Mouse (Mus musculus) embryonic facial prominence, embryonic 12.5 days (tissue): ENCODE results near the gene Prl3a1. TPM values are rescaled to one million over a fixed set of nuclear protein-coding genes. Genes with fewer than 3 reads are reported as not detected.

ENCODE experiments used
- ATAC-seq: fragments of 200-750 bp; cut with Nextera tagmentation; 2 replicates; pipeline ENCODE4 v1.8.0; 2017; ENCODE audit not compliant: insufficient number of reproducible peaks, insufficient read depth, low FRiP score, low TSS enrichment
- H3K27ac ChIP-seq: fragments of 300-500 bp; sonication (generic); 2 replicates; pipeline ENCODE4 v1.5.1; 2016; ENCODE audit warnings: mild to moderate bottlenecking
- H3K27me3 ChIP-seq: fragments of 300-500 bp; sonication (generic); 2 replicates; pipeline ENCODE4 v1.6.1; 2016; ENCODE audit warnings: mild to moderate bottlenecking, moderate library complexity
- H3K36me3 ChIP-seq: fragments of 300-500 bp; sonication (generic); 2 replicates; pipeline ENCODE4 v1.6.1; 2016; ENCODE audit warnings: mild to moderate bottlenecking
- H3K4me1 ChIP-seq: fragments of 300-500 bp; sonication (generic); 2 replicates; pipeline ENCODE4 v1.6.1; 2016
- H3K4me2 ChIP-seq: fragments of 300-500 bp; sonication (generic); replicated peaks from 2 replicates; pipeline ENCODE4 v1.6.1; 2016; ENCODE audit warnings: mild to moderate bottlenecking, moderate library complexity
- H3K4me3 ChIP-seq: fragments of 300-500 bp; sonication (generic); 2 replicates; pipeline ENCODE4 v1.5.1; 2016; ENCODE audit warnings: mild to moderate bottlenecking
- H3K9ac ChIP-seq: fragments of 300-500 bp; sonication (generic); 2 replicates; pipeline ENCODE4 v1.6.1; 2016; ENCODE audit warnings: mild to moderate bottlenecking, moderate library complexity
- H3K9me3 ChIP-seq: fragments of 300-500 bp; sonication (generic); 2 replicates; pipeline ENCODE4 v1.6.1; 2016; ENCODE audit warnings: mild to moderate bottlenecking, moderate library complexity
- WGBS: fragments of 180-500 bp; shearing (Covaris S2); methylation state at CpG from one replicate; pipeline ENCODE4 v1.1.7; 2016; 5-methylcytosine and 5-hydroxymethylcytosine counted together
- polyA plus RNA-seq: library from polyadenylated mRNA; unstranded; fragments of >200 nt; fragmentation: Nextera tagmentation; extraction: Ambion mirVana; gene quantifications from 2 replicates; pipeline ENCODE4 v1.2.1, GENCODE M21; 2016

The Prl3a1 gene
- not detected in 2 replicates for polyA plus RNA-seq

DNA sequence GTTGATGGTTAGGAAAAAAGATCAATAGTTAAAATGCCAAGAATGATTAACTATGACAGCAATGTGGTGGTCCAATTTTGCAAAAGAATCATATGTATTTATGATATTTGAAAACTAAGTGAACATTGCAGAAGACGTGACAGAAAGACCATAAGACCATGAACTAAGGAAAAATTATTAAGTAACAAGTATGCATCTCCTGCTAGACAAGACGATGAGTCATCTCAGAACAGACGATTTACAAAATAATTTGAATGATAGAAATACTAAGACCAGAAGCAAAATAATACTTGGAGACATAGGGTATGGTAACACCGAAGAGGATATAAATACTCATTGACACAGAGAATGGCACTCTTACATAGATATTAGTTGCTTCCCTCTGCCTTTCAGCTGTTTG is at the start of gene Prl3a1:
Prl3a1 (plus strand) TSS at position 301 of the 400 bp plus-strand sequence.
- Histone ChIP-seq H3K9me3 (no peaks in the 10 kb centered on the region), H3K4me3 (no peak within 1 kb of the TSS), H3K27ac (no peak within 1 kb of the TSS), H3K9ac (no peak within 1 kb of the TSS), H3K4me1 (no peaks in the 10 kb centered on the region), H3K36me3 (no peaks in the 10 kb centered on the region), H3K4me2 (no peak within 1 kb of the TSS), H3K27me3 (no peaks in the 10 kb centered on the region)
- 90% methylated on average over 4 of the region's 4 CpGs for WGBS
- ATAC-seq: no peak

GRCm38 (mm10) chr13:27241547-27241946 is 17.7 kb upstream of the Prl3a1 start, which contains the start of gene Prl3b1:
Prl3b1 (plus strand) TSS chr13:27241847.
- no peaks in the 10 kb centered on the region for H3K27me3 ChIP-seq
- no peak within 1 kb of the TSS for H3K4me3 ChIP-seq
- WGBS: 100% methylated on average over 1 of the region's 1 CpGs
- H3K4me1 ChIP-seq: no peaks in the 10 kb centered on the region
- no peaks in the 10 kb centered on the region for H3K9me3 ChIP-seq
- no peak within 1 kb of the TSS for H3K27ac ChIP-seq
- no peak for ATAC-seq
- H3K36me3 ChIP-seq: no peaks in the 10 kb centered on the region
- no peak within 1 kb of the TSS for H3K4me2 ChIP-seq
- no peak within 1 kb of the TSS for H3K9ac ChIP-seq

DNA sequence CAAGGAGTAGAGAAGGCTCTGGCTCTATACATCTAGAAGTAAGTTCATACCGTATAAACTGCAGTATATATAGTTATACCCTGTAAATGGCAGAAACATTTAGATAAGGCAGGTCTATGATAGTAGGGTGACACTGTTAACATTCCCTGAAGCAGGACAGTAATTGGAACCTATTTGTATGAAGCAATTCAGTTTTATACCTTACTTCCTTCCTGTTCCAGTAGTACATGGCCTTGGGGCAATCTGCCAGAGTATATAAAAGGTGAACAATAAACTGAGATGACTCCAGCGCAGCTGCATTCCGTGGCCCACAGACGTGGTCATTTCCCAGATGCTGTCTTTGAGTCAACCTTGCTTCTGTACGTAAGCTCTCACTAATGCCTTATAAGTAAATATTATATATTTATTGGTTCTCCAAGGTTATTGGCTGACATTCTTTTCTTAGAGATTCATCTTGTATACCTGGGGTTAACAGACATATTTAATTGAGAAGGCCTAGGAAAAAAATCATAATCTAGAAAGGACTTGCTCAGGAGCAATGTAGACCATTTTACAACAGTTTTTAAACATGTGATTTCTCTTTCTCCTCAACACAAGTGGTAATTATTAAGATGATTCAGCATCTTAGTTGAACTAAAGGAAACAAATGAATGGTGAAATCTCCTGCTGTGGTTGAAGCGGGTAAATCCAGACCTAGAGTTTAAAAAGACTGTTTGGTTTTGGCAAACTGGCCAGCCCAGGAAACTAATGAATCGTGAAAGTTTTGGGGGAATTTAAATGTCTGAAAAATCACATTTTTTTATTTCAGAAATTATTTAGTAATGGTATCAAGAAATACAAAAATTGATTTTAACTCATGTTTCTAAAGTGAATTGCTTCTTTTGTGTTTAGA is 53.3 kb downstream of the Prl3a1 start, which contains the start of gene Prl6a1:
Prl6a1 (plus strand) TSS at position 294 of the 892 bp plus-strand sequence.
- H3K9me3 ChIP-seq: no peaks in the 10 kb centered on the region
- H3K27ac ChIP-seq: no peak within 1 kb of the TSS
- H3K4me3 ChIP-seq: no peak within 1 kb of the TSS
- no peaks in the 10 kb centered on the region for H3K4me1 ChIP-seq
- no peaks in the 10 kb centered on the region for H3K36me3 ChIP-seq
- no peak for ATAC-seq
- no peak within 1 kb of the TSS for H3K9ac ChIP-seq
- no peak within 1 kb of the TSS for H3K4me2 ChIP-seq
- 81% methylated on average over 7 of the region's 7 CpGs for WGBS
- H3K27me3 ChIP-seq: no peaks in the 10 kb centered on the region

Other genes starting within 250 kb of the Prl3a1 start
- not detected in 2 replicates for gene Prl, start 201.9 kb upstream of the Prl3a1 start, polyA plus RNA-seq
- gene Prl3d1, start 165.2 kb upstream of the Prl3a1 start, polyA plus RNA-seq: not detected in 2 replicates
- gene Prl3d2, start 137.7 kb upstream of the Prl3a1 start, polyA plus RNA-seq: not detected in 2 replicates
- not detected in 2 replicates for gene Prl3d3, start 102.6 kb upstream of the Prl3a1 start, polyA plus RNA-seq
- not detected in 2 replicates for gene Prl3c1, start 62.8 kb upstream of the Prl3a1 start, polyA plus RNA-seq
- gene Prl3b1, start 17.6 kb upstream of the Prl3a1 start, polyA plus RNA-seq: 0.56 and 0.69 TPM in 2 replicates
- gene Prl6a1, start 53.2 kb downstream of the Prl3a1 start, polyA plus RNA-seq: not detected in 2 replicates
- not detected in 2 replicates for gene Prl8a2, start 86.2 kb downstream of the Prl3a1 start, polyA plus RNA-seq
- not detected in 2 replicates for gene Prl2b1, start 131.4 kb downstream of the Prl3a1 start, polyA plus RNA-seq
- not detected in 2 replicates for gene Prl8a6, start 179.3 kb downstream of the Prl3a1 start, polyA plus RNA-seq